Mouse (Mus musculus): ENCODE measurements around the gene Pkd1l2.

The Pkd1l2 gene

DNA sequence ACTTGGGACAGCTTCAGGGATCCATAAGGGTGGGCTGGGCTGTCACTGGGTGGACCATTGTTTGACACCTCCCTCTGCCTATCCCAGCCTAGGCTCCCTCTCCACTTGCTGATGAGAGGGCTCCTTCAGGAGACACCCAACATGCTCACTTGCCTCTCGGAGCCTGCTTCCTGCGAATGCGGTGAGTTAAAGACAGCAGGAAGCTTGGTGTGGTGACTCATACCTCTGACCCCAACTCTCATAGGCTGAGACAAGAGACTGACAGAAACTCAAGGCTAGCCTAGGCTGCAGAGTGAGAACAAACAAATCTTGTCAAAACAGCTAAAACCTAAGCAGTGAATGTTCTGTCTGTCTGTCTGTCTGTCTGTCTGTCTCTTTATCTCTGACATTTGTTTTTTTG is 48.9 kb downstream of the Pkd1l2 start:
- no peak for DNase-seq (ENCODE audit: low spot score in 2 of 2)

DNA sequence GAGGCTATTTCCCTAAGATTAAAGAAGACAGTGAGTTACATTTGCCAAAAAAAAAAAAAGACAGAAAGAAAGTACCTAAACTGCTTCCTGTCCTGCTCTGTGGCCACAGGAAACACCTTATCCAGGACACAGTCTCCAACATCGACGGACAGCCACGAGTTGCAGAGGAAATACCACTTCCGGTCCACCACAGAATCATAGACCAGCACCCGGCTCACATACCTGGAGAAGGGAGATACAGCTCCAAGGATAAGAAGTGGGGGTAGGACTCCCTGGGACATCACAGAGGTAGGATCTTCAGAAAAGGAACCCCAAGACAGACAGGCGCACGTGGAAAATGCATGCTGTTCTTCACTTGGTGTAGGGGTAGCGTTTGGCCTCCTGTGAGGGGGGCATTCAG is 49.6 kb downstream of the Pkd1l2 start:
- DNase-seq (ENCODE audit: low spot score in 2 of 2): no peak

DNA sequence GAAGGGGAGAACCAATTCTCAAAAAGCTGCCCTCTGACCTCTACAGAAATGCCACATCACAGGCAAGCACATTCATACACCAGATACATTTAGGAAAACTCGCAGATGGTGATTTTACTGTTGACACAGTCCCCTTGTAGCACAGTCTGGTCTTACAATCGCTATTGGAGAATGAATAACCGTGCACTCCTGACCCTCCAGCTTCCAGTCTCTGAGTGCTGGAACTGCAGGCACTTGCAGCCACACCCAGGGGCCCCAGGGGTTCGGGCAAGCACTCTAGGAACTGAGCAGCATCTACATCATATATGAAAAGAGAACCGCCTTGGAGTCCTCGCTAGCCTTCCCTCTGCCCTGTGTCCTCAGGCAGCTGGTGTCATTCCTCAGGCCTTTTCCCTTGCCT is 50.8 kb downstream of the Pkd1l2 start:
- no peak for DNase-seq (ENCODE audit: low spot score in 2 of 2)

DNA sequence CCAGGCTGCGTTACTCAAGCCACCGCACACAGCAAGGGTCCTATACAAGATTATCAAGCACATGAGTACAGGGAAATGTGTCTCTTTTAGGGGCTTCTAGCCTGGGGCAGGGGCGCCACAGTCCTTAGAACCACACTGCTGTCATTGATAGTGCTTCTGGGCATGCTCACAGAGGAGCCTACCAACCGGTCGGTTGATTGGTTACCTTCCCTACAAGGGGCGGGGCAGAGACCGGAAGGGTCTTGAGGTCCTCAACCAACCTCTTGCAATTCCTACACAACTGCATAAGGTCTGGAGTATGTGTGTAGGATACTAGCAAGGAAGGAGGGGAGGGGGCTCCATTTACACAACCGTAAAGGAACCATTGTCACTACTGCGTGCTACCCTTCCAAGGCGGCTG is 53.6 kb downstream of the Pkd1l2 start:
- no peak for DNase-seq (ENCODE audit: low spot score in 2 of 2)

DNA sequence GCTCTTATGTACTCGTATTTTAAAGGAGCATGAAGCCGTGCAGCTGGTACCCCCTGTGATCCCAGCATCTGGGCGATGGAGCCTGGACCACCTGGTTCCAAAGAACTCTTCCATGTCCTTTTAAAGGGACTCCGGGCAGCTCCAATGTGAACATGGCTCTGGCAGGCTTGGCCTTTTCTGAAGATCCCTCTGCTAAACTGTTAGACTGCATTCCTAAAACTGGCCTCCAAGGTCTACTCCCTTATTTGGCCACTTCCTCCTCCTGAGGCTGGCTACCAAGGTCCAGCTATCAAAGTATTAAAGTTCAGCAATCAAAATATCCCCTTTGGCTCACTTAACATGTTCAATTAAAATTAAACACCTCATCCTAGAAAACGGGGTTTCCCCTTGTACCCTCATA is 54.6 kb downstream of the Pkd1l2 start:
- DNase-seq (ENCODE audit: low spot score in 2 of 2): no peak

DNA sequence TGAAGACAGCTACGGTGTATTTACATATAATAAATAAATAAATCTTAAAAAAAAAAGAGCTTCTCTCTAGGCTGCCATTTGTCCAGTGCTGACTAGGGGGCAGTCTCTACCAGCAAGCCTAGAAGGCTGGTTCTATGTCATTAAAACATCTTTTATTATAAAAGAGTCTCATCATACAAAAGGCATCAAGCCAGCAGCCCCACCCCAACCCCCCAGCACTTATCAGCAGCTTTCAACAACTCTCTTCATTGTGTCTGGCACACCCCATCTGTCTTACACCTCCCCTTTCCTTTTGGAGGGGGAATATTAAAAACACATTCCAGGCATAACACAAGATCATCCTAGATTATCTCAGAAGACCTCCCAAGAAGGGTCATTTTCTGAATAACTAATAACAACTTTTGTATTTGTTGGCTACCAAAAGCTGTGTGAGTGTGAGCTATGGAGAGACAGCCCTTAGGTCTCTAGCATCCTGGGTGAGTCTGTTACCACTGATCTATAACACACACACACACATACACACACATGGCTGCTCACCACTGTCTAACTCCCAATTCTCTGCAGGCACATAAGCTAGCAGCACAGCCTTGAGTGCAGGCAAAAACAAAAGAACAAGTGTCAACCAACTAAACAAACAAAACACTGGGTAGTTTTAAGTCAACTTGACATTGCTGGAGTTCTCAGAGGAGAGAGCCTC is 59.8 kb downstream of the Pkd1l2 start:
- DNase-seq (ENCODE audit: low spot score in 2 of 2): no peak

DNA sequence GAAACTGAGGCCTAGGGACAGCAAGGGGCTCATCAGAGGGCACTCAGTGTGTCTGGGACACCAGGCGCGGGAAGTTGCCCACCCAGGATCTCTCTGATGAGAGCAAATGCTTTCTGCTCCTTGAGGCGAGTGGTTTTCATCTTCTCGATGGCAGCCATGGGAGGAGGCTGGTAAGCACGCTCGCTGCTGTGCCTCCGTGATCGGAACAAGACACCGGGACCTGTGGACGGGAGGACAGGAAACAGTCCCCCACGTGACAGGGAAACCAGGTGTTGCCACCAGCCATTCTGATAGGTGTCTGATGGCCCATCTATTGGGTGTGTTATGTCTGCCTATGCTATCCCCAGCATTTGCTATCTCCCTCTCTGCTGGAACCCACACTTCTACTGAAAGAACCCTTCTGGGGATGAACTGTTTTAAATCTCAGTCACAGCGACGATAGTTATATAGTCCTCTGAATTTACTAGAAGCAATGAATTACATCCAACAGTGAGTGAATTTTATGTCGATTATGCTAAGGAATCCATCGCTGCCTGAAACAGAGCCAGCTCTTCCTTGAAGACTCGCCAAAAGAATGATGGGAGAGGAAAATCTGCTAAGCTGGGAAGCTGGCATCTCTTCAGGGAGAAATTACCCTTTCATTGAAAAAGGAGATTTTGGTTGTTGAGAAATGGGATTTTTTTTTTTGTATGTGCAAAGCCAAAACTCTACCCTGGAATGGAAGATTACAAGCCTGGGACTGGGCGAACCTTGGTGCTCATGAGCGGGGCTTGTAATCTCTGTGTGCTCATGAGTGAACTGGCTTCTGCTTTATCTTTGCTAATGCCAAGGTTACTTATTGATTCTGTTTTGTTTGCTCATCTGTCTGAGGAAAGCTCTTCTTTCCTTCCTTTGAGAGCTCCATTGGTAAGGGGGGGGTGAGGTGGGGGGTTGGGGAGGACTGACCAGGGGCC is 62.6 kb downstream of the Pkd1l2 start:
- peak; percentile 26 to 29 for DNase-seq (ENCODE audit: low spot score in 2 of 2)

DNA sequence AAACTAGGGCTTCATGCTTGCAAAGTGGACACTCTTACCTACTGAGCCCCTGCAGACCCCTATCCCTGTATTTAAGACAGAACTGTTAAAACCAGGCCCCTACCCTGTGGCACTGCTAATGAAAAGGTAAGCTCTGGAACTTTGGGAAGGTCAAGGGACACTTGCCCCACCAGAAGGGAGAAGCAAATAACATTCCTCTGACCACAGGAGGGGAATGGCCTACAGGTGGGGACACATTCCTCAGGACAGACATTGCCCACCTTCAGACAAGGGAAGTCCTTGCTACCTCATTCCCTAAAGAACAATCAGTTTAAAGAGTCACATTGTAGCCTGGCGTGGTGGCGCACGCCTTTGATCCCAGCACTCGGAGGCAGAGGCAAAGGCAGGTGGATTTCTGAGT is 64.4 kb downstream of the Pkd1l2 start:
- DNase-seq (ENCODE audit: low spot score in 2 of 2): no peak

DNA sequence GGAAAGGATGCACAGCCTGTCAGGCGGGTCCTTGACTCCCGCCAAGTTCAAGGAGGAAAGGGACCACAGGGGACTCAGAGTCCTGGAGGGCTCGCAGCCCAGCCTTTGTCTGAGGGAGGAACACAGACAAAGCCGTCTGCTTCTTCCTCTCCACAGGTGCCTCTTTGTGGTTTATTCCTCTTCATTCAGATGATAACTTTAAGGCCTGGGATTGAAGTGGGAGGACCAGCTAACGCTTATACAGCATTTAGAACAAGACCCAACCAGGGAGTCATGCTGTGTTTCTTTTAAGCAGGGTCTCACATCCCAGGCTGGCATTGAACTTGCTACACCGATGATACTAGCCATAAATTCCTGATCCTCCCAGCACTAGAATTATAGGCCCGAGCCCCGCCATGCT is 65.2 kb downstream of the Pkd1l2 start:
- no peak for DNase-seq (ENCODE audit: low spot score in 2 of 2)

DNA sequence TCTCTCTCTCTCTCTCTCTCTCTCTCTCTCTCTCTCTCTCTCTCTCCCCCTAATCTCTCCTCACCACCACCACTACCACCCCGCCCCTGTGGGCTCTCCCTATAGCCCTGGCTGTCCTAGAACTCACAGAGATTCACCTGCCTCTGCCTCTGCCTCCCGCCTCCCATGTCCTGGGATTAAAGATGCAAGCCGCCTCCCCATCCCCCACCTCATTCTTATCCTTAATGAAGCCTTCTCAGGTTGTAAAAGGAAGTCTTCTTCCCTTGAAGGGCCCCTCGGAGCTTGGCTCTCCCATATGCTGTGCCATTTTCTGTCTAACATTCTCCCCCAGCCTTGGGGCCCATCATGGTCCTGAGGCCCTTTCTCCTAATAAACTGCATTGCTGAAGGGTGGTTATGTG is 66.6 kb downstream of the Pkd1l2 start:
- no peak for DNase-seq (ENCODE audit: low spot score in 2 of 2)

DNA sequence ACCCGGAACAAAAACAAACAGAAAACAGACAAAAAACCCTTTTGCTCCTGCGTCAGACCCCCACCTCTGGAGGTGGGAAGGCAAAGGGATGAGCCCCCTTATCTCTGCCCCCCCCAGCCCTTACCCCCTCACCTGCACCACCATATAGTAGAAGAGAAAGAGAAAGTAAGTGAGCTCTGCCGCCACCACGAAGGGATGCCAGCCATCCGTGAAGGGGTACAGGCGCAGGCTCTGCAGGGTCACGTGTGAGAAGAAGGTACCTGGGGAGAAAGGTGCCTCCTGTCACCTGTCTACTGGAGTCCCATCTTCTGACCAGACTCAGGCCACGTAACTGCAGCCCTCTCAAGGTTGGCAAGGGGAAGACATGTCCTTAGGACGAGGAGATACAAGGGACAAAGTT is 70.9 kb downstream of the Pkd1l2 start:
- DNase-seq (ENCODE audit: low spot score in 2 of 2): no peak

DNA sequence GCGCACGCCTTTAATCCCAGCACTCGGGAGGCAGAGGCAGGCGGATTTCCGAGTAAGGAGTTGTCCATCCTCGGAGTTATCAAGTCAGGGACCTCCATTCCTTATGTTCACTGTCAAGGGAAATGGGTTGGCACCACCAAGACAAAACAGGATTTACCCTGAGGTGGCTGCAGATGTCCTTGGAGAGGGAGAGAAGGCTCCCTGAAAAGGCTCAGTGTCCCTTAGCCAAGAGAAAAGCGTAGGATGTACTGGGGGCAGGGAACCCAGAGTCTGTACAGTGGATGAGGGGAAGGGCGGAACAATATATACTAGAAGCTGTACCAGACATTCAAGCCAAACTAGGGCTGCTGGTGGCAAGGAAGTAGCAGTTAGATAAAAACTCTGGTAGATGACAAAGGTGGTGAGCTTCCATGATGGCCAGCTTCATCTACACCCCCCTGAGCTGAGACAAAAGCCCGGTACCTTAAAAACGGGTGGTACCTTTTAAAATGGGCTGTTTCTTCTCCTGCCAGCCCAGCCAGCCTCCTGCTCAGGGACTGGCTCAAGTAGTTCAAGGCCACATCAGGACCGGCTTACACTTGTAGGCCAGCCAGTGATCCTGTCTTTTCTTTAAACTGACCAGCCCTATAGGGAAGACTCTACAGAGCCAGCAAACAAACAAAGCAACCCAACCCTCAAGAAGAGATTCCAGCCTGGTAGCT is 88.1 kb downstream of the Pkd1l2 start:
- DNase-seq (ENCODE audit: low spot score in 2 of 2): no peak

DNA sequence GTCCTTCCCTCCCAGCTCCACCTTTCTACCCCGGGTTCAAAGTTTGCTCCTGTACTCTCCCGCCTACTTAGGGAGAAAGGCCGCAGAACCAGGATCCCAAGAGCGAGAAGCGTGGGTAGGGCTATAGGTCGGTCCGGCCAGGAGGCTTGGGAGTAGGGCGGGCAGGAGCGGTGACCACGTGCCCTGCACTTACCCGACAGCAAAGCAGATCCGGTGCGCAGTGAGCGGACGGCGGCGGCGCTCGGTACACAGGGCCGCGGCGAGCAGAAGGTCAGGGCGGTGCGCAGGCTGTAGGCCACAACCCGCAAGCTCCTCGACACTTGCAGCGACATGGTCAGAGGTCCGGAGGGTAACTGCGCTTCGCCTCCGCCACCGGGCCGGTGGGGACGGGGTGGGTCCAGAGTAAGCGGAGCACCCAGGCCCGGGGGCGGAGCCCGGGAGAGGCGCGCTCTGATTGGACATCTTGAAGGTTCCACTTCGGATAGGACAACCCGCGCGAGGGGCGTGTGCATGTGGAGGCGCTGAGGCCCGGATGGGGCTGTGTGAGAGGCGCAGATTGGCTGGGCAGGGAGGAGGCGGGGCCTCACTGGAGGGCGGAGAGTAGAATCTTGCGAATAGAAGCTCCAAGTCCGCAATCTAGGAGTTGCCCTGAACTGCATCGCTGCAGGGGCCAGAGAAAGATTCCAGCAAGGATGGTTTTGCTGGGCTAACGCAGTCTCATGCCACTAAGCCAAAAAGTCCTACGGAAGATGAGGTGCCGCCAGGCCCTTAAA is 89.0 kb downstream of the Pkd1l2 start, which contains the start of gene Gcsh:
Gene Gcsh (minus strand): TSS at position 443 of the 773 bp plus-strand sequence.
- DNase-seq (ENCODE audit: low spot score in 2 of 2): peak; percentile 98

DNA sequence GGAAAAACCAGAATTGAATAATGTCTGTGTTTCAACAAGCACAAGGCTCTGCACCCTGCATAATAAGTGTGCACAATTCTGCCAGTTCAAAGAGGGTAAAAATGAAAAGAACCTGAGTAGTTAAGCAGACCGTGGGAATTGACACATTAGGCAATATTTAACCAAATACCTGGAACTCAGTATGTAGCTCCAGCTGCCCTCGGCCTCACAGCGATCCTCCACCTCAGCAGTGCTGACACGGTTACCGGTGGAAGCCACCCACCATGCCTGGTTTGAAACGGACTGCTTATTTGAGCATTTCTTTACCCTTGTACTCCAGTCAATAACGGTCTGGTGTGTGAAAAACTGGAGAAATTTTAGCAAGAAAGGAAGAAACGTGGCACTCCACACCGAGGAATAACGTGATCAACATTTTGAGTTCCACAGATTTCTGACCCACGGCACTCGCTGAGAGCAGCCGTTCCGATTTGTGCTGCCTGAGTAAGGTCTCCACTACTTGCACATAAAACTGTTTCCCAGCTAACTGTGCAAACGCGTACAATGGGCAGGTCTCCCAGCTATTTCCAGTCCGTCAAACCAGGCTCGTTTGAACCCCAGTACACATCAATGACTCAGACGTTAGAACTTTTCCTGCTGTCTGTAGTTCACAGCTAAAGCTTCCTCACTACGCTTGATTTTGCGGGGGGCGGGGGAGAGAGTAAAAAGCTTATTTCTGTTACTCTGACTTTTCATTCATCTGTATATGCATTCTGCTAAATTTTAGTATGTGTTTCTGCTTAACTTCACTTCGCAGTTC is 89.9 kb downstream of the Pkd1l2 start:
- no peak for DNase-seq (ENCODE audit: low spot score in 2 of 2)

DNA sequence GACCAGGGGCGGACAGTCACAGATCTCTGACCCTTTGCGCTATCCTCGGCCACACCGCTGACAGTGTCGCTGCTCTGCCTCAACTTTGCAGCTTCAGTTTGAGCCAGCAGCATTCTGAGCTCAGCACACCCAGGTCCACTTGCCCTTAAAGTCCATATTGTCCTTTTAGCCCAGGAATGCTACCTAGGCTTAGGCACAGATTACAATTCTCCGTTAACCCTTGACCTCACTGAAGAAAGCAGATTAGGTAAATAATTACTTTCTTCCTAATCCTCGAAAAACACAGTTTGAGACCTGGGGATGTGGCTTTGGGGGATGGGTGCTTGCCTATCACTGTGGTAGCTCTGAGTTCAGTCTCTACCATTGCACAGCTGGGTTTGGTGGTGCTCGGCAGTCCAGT is 91.0 kb downstream of the Pkd1l2 start:
- no peak for DNase-seq (ENCODE audit: low spot score in 2 of 2)

DNA sequence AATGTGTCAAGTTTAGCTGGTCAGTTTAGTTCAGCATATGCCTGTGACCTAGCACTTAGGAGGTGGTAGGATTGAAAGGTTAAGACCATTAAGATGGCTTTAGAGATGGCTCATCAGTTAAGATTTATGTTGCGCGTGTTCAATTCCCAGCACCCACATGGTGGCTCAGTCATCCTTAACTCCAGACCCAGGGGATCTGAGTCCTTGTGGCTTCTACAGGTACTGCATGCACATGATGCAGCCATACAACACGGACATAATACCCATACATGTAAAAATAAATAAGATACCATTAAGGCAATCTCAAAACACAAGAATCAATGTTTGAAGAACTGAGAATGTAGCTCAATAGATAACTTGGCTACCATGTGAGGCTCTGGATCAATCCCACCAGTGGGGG is 92.4 kb downstream of the Pkd1l2 start:
- DNase-seq (ENCODE audit: low spot score in 2 of 2): no peak

DNA sequence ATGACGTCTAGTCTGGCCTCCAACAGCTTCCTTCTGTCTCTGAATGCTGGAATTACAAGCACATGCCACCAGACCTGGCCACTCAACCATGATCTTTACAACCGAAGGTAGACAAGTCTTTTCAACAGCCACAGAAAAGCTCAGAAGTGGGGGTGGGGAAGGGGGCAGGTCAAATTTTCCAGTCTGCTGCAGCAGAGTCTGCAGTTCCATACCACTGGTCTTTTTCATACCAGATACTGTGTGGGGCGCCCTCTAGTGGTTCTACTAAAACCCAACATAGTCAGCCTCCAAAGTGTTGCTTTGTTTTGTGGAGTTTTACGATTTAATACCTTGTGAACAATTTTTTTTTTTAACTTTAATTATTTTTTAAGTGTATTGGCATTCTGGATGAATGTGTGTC is 102.1 kb downstream of the Pkd1l2 start:
- no peak for DNase-seq (ENCODE audit: low spot score in 2 of 2)

DNA sequence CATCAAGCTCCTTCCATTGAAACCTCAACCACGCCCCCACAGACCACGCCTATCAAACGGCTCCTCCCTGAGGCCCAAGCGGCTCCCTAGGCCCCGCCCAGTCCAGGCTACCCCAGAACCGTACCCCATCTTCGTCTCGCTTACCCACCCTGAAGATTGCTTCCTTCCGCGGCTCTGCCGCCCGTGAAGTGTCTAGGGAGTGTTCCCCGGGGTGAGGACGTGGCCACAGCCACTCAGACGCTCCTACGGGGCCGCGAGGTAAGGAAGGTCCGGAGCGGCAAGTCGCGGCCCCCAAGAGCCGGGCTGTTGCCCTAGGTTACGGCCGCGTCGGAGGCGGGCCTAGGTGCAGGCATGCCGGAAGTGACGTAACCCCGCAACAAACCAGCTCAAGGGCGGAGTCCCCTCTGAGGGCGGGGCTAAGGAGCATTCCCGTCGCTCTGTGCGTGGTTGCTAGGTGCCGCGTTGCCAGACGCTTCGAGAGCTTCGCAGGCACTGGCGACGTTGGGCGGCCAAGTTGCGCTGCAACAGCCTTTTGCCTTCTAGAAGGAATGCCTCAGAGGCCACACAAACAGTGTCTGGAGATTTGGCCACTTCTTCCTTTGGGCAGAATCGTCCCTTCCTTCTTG is 103.5 kb downstream of the Pkd1l2 start, which contains the start of gene 1700030J22Rik:
Gene 1700030J22Rik (minus strand): TSS at position 329 of the 626 bp plus-strand sequence.
- DNase-seq (ENCODE audit: low spot score in 2 of 2): peak; percentile 97 to 98

DNA sequence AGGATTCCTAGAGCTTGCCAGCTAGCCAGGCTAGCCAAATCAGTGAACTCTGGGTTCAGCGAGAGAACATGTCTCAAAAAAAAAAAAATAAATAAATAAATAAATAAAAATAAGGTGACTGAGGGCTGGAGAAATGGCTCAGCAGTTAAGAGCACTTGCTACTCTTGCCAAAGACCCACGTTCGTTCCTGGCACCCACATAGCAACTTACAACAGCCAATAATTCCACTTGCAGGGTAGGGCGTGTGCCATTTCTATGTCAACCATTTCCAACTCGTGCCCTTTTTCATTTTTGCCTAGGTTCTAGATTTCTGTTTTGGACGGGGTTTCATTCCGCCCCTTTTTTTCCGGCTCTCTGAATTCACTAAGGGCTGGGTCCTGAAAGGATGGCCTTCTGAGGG is 104.2 kb downstream of the Pkd1l2 start:
- no peak for DNase-seq (ENCODE audit: low spot score in 2 of 2)

DNA sequence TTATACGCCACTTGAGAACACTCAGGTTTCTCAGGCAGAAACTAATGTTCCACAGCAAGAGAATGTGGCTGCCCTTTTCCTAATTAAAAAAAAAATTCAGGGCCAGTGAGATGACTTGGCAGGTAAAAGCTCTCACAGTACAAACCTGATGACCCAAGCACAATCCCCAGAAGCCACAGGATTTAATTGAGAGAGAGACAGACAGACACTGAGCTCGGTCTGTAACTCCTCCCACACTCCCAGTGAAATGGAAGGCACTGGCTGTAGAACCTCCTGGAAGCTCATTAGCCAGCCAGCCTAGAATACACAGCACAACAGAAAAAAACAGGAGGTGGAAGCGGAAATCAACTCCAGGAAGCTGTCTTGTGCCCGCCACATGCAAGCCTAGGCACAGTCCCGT is 106.6 kb downstream of the Pkd1l2 start:
- no peak for DNase-seq (ENCODE audit: low spot score in 2 of 2)
